Mouse (Mus musculus): Measurements from ENCODE around the gene Vps4b. TPM values are rescaled to one million over a fixed set of nuclear protein-coding genes. Genes with fewer than 3 reads are reported as not detected.

Vps4b gene
- polyA plus RNA-seq, 1 experiment from 2014 or later: 81.9 TPM

DNA sequence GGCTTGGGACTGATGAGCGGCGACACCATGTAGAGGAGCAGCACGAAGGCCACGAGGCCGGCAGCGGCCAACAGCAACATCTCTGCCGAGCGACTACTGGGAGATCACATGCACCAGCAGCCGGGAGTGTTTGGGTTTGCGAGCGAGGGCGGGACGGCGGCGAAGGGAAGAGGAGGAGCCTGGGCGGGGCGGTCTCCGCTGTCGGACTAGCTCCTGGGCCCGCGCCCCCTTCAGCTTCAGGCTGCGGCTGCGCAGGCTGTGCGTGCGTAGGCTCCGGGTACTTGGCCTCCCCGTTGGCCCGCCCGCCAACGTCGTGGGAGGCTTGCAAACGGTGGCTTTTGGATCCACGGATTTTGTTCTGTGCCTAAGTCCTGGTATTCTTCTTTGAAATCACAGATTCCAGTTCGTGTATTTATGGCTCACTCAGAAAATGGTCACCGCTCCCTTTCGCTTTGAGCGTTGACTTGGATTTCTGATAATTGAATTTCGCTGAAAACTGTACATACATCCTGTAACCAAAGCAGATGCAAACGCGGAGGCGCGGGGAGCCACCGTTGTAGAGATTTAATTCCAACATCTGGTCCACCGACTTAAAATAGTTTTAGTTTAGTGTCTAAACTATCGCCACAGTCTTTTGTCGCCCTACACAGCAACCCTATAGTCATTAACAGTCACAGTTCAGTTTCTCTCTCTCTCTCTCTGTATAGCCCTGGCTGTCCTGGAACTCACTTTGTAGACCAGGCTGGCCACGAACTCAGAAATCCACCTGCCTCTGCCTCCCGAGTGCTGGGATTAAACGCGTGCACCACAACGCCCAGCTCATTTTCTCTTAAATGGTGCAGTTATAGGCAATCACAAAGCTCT lies 36.7 kb downstream of the Vps4b start, which contains the start of gene Kdsr:
Gene Kdsr, minus strand, starts transcription at position 156 of the 864 bp plus-strand sequence.
- H3K36me3 ChIP-seq (ENCODE audit: control insufficient read depth, insufficient read depth, low read length): no peaks in the 10 kb centered on the region; the same call in 1 of the 2 replicates
- H3K9ac ChIP-seq (ENCODE audit: low read depth, low read length): peak within 1 kb of the TSS; percentile 73
- peak within 1 kb of the TSS; percentile 76 for H3K4me3 ChIP-seq (ENCODE audit: low read length)
- H3K27me3 ChIP-seq (ENCODE audit: control insufficient read depth, insufficient read depth, low read length): no peaks in the 10 kb centered on the region
- H3K4me1 ChIP-seq (ENCODE audit: control insufficient read depth, insufficient read depth, low read length): 0 out of 2 replicates have a peak, but pooled peaks cover 3% of the 10 kb centered on the region
- WGBS: 3% methylated on average over 51 of the region's 51 CpGs
- peak within 1 kb of the TSS; percentile 96 for H3K4me2 ChIP-seq (replicated peaks; ENCODE audit: low read depth, low read length)
- H3K9me3 ChIP-seq (ENCODE audit: control insufficient read depth, low read length): no peaks in the 10 kb centered on the region
- ATAC-seq (ENCODE audit: low FRiP score, low TSS enrichment): peak; percentile 99
- peak within 1 kb of the TSS; percentile 86 for H3K27ac ChIP-seq (ENCODE audit: low read depth, low read length)

DNA sequence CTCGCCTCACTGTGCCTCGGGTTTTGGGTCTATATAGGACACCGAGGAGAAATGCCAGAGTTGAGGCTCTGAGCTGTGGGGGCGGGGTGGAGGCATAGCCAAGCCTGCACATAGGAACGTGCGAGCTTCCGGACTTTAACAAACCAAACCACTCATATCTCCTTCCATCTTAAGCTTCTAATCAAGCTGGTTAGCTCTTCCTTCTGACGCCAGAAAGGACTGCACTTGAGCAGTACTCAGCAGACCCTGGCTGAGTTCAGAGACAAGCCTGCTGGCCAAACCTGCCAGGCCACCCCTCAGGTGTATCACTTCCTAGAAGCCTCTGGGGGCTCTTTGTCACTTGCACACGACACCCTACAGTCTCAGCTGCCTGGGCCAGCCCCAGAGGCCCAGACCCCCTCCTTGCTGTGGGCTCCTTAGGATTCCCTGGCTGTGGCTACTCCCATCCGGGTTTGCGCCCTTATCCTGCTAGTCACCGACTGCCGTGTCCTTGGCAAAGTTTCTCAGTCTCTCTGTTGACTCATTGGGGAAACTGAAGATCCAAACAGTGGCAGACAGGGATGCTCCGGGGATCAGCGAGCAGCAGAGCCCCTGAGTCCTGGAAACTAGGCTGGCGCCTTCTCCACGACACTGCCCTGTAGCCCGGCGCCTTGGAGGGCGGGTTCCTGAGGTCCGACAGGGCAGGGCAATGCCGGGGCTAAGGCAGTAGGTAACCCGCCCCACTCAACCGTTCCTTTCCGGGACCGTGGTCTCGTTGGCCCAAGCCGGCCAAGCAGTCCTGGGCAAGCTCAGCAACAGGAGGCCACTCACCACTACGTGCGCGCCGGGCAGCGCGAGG lies 37.6 kb downstream of the Vps4b start:
- 2% methylated on average over 34 of the region's 34 CpGs for WGBS

GRCm38 (mm10) chr1:106756633-106757032 lies 39.9 kb downstream of the Vps4b start:
- ATAC-seq (ENCODE audit: low FRiP score, low TSS enrichment): no peak
- H3K4me1 ChIP-seq (ENCODE audit: control insufficient read depth, insufficient read depth, low read length): 0 out of 2 replicates have a peak, but pooled peaks cover 3% of the 10 kb centered on the region
- H3K36me3 ChIP-seq (ENCODE audit: control insufficient read depth, insufficient read depth, low read length): peaks cover 4% of the 10 kb centered on the region; the same call in 1 of the 2 replicates
- no peaks in the 10 kb centered on the region for H3K9me3 ChIP-seq (ENCODE audit: control insufficient read depth, low read length)
- H3K27ac ChIP-seq (ENCODE audit: low read depth, low read length): no peak overlapping the region
- no peaks in the 10 kb centered on the region for H3K27me3 ChIP-seq (ENCODE audit: control insufficient read depth, insufficient read depth, low read length)
- no peak overlapping the region for H3K4me2 ChIP-seq (replicated peaks; ENCODE audit: low read depth, low read length)
- H3K9ac ChIP-seq (ENCODE audit: low read depth, low read length): no peak overlapping the region
- WGBS: 66% methylated on average over 4 of the region's 4 CpGs
- no peak overlapping the region for H3K4me3 ChIP-seq (ENCODE audit: low read length)

More for the DNA sequence above, 37.6 kb downstream of the Vps4b start:
- no peaks in the 10 kb centered on the region for H3K27me3 ChIP-seq (ENCODE audit: control insufficient read depth, insufficient read depth, low read length)
- no peaks in the 10 kb centered on the region for H3K36me3 ChIP-seq (ENCODE audit: control insufficient read depth, insufficient read depth, low read length)
- 0 out of 2 replicates have a peak, but pooled peaks cover 3% of the 10 kb centered on the region for H3K4me1 ChIP-seq (ENCODE audit: control insufficient read depth, insufficient read depth, low read length)
- H3K9ac ChIP-seq (ENCODE audit: low read depth, low read length): peak overlapping the region; percentile 73
- peak overlapping the region; percentile 44; the same call in 1 of the 2 replicates for H3K27ac ChIP-seq (ENCODE audit: low read depth, low read length)
- peak overlapping the region; percentile 76 for H3K4me3 ChIP-seq (ENCODE audit: low read length)
- H3K9me3 ChIP-seq (ENCODE audit: control insufficient read depth, low read length): no peaks in the 10 kb centered on the region
- peak overlapping the region; percentile 96 for H3K4me2 ChIP-seq (replicated peaks; ENCODE audit: low read depth, low read length)
- peak; percentile 40 for ATAC-seq (ENCODE audit: low FRiP score, low TSS enrichment)

DNA sequence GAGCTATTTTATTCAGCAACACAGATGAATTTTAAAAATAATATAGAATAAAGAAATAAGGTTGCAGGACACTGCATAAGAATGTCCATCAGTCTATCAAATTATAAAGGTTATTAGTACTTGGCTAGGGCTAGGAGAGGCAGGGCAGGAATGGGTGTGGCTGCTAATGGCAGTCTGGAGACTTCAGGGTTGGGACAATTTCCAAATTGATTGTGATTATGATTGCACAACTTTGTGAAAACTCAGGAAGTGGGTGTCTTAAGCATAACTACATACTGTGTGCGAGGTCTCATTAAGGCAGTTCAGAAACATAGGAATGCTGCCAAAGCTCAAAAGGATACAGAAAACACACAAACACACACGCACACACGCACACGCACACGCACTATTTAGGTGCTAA lies 44.5 kb downstream of the Vps4b start:
- ATAC-seq (ENCODE audit: low FRiP score, low TSS enrichment): no peak
- no peak overlapping the region for H3K9ac ChIP-seq (ENCODE audit: low read depth, low read length)
- no peak overlapping the region for H3K27ac ChIP-seq (ENCODE audit: low read depth, low read length)
- WGBS: 97% methylated on average over 5 of the region's 5 CpGs
- no peak overlapping the region for H3K4me2 ChIP-seq (replicated peaks; ENCODE audit: low read depth, low read length)
- H3K4me3 ChIP-seq (ENCODE audit: low read length): no peak overlapping the region
- H3K36me3 ChIP-seq (ENCODE audit: control insufficient read depth, insufficient read depth, low read length): peaks cover 16% of the 10 kb centered on the region
- H3K27me3 ChIP-seq (ENCODE audit: control insufficient read depth, insufficient read depth, low read length): no peaks in the 10 kb centered on the region
- H3K4me1 ChIP-seq (ENCODE audit: control insufficient read depth, insufficient read depth, low read length): no peaks in the 10 kb centered on the region
- H3K9me3 ChIP-seq (ENCODE audit: control insufficient read depth, low read length): no peaks in the 10 kb centered on the region

DNA sequence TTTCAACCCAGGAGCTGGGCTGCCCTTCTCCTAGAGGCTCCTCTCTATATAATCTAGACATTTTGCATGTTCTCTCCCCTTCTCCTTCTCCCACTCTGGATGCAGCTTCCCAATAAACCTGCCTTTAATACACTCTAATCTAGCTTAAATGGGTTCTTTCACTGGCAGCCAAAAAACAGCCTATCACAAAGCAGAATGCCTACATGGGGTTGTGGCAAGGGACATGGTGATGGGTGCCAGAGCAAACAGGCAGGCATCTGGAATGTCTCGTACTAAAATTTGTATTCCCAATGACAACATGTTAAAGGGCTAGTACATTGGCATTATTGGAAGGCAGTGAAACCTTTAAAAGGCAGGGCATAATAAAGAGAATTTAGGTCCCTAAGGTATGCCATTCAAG lies 45.9 kb downstream of the Vps4b start:
- H3K27ac ChIP-seq (ENCODE audit: low read depth, low read length): no peak overlapping the region
- no peak overlapping the region for H3K9ac ChIP-seq (ENCODE audit: low read depth, low read length)
- 86% methylated on average over 1 of the region's 1 CpGs for WGBS
- H3K4me1 ChIP-seq (ENCODE audit: control insufficient read depth, insufficient read depth, low read length): no peaks in the 10 kb centered on the region
- H3K4me2 ChIP-seq (replicated peaks; ENCODE audit: low read depth, low read length): no peak overlapping the region
- no peak overlapping the region for H3K4me3 ChIP-seq (ENCODE audit: low read length)
- no peak for ATAC-seq (ENCODE audit: low FRiP score, low TSS enrichment)
- H3K9me3 ChIP-seq (ENCODE audit: control insufficient read depth, low read length): no peaks in the 10 kb centered on the region
- H3K36me3 ChIP-seq (ENCODE audit: control insufficient read depth, insufficient read depth, low read length): peaks cover 27% of the 10 kb centered on the region
- no peaks in the 10 kb centered on the region for H3K27me3 ChIP-seq (ENCODE audit: control insufficient read depth, insufficient read depth, low read length)

- WGBS: 86% methylated on average over 6 of the region's 6 CpGs
- no peak for ATAC-seq (ENCODE audit: low FRiP score, low TSS enrichment)
- Histone ChIP-seq H3K27me3 (ENCODE audit: control insufficient read depth, insufficient read depth, low read length) (no peaks in the 10 kb centered on the region), H3K9ac (ENCODE audit: low read depth, low read length) (no peak overlapping the region), H3K4me2 (replicated peaks; ENCODE audit: low read depth, low read length) (no peak overlapping the region), H3K27ac (ENCODE audit: low read depth, low read length) (no peak overlapping the region), H3K4me3 (ENCODE audit: low read length) (no peak overlapping the region), H3K36me3 (ENCODE audit: control insufficient read depth, insufficient read depth, low read length) (peaks cover 27% of the 10 kb centered on the region), H3K9me3 (ENCODE audit: control insufficient read depth, low read length) (no peaks in the 10 kb centered on the region), H3K4me1 (ENCODE audit: control insufficient read depth, insufficient read depth, low read length) (no peaks in the 10 kb centered on the region)
These were observed 47.8 kb downstream of the Vps4b start for GRCm38 (mm10) chr1:106748555-106749315.

DNA sequence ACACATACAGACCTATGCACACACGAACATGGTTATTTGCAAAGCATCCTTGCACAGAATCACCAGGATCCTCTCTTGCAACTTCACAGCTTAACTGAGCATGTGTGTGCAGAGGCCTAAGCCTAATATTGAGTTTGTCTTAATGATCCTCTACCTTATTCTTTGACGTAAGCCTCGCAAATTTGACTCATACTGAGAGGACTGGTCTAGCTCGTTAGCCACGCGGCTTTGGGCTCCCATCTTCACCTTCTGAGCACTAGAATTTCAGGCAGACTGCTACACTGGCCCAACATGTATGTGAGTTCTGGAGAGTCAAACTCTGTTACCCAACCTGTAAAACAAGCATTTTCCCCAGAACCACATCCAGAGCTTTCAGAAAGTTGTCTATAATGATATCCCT lies 53.5 kb downstream of the Vps4b start:
- ATAC-seq (ENCODE audit: low FRiP score, low TSS enrichment): no peak
- Histone ChIP-seq H3K36me3 (ENCODE audit: control insufficient read depth, insufficient read depth, low read length) (peaks cover 25% of the 10 kb centered on the region), H3K4me1 (ENCODE audit: control insufficient read depth, insufficient read depth, low read length) (no peaks in the 10 kb centered on the region), H3K4me2 (replicated peaks; ENCODE audit: low read depth, low read length) (no peak overlapping the region), H3K9me3 (ENCODE audit: control insufficient read depth, low read length) (no peaks in the 10 kb centered on the region), H3K27ac (ENCODE audit: low read depth, low read length) (no peak overlapping the region), H3K9ac (ENCODE audit: low read depth, low read length) (no peak overlapping the region), H3K27me3 (ENCODE audit: control insufficient read depth, insufficient read depth, low read length) (no peaks in the 10 kb centered on the region), H3K4me3 (ENCODE audit: low read length) (no peak overlapping the region)
- WGBS: 92% methylated on average over 6 of the region's 6 CpGs

GRCm38 (mm10) chr1:106740735-106741134 lies 55.8 kb downstream of the Vps4b start:
- H3K9me3 ChIP-seq (ENCODE audit: control insufficient read depth, low read length): no peaks in the 10 kb centered on the region
- WGBS: 92% methylated on average over 4 of the region's 4 CpGs
- no peak overlapping the region for H3K9ac ChIP-seq (ENCODE audit: low read depth, low read length)
- H3K4me3 ChIP-seq (ENCODE audit: low read length): no peak overlapping the region
- no peak overlapping the region for H3K4me2 ChIP-seq (replicated peaks; ENCODE audit: low read depth, low read length)
- no peaks in the 10 kb centered on the region for H3K4me1 ChIP-seq (ENCODE audit: control insufficient read depth, insufficient read depth, low read length)
- H3K36me3 ChIP-seq (ENCODE audit: control insufficient read depth, insufficient read depth, low read length): peaks cover 6% of the 10 kb centered on the region; the same call in 1 of the 2 replicates
- no peak for ATAC-seq (ENCODE audit: low FRiP score, low TSS enrichment)
- no peak overlapping the region for H3K27ac ChIP-seq (ENCODE audit: low read depth, low read length)
- no peaks in the 10 kb centered on the region for H3K27me3 ChIP-seq (ENCODE audit: control insufficient read depth, insufficient read depth, low read length)
